Mouse (Mus musculus) myocyte (in vitro differentiated cells): ENCODE data around the gene Ublcp1. TPM values are rescaled to one million over a fixed set of nuclear protein-coding genes. Genes with fewer than 3 reads are reported as not detected.

ENCODE experiments used
- H3K27me3 ChIP-seq: one replicate; pipeline ENCODE4 v1.6.1; 2011; ENCODE audit not compliant: control insufficient read depth, insufficient read depth, insufficient read length
- H3K36me3 ChIP-seq: one replicate; pipeline ENCODE4 v1.6.1; 2011; ENCODE audit not compliant: control insufficient read depth, insufficient read depth
- H3K4me2 ChIP-seq: one replicate; pipeline ENCODE4 v1.6.1; 2011; ENCODE audit warnings: low read depth, control low read depth
- H3K4me3 ChIP-seq: one replicate; pipeline ENCODE4 v1.5.1; 2011; ENCODE audit warnings: mild to moderate bottlenecking, control low read depth, moderate library complexity
- H3K79me2 ChIP-seq: one replicate; pipeline ENCODE4 v1.6.1; 2011; ENCODE audit not compliant: control insufficient read depth, insufficient read depth
- H3ac ChIP-seq: one replicate; pipeline ENCODE4 v1.6.1; 2011; ENCODE audit not compliant: control insufficient read depth, insufficient read length
- CEBPB ChIP-seq: IDR thresholded peaks from 2 replicates; pipeline ENCODE4 v1.6.1; 2011; ENCODE audit warnings: mild to moderate bottlenecking, moderate library complexity; ENCODE audit not compliant: poor library complexity, insufficient read depth, severe bottlenecking
- E2F4 ChIP-seq: IDR thresholded peaks from one replicate; pipeline ENCODE4 v1.6.1; 2011; ENCODE audit warnings: mild to moderate bottlenecking, control low read depth, moderate library complexity; ENCODE audit not compliant: insufficient read depth
- MAX ChIP-seq: IDR thresholded peaks from one replicate; pipeline ENCODE4 v1.6.1; 2011; ENCODE audit warnings: low read depth, mild to moderate bottlenecking, control low read depth
- MYOD1 ChIP-seq, 3 experiments: IDR thresholded peaks; one replicate each; pipeline ENCODE4 v1.6.1; 2011; ENCODE audit warnings: control low read depth in 2 of 3, low read depth in 2 of 3, mild to moderate bottlenecking in 2 of 3, moderate library complexity in 1 of 3; ENCODE audit not compliant: insufficient read length in 2 of 3, control insufficient read depth in 1 of 3
- MYOG ChIP-seq, 3 experiments: IDR thresholded peaks; one replicate each; pipeline ENCODE4 v1.6.1; 2011; ENCODE audit warnings: control low read depth in 2 of 3, low read depth in 2 of 3, mild to moderate bottlenecking in 2 of 3; ENCODE audit not compliant: insufficient read length in 2 of 3, control insufficient read depth in 1 of 3, insufficient read depth in 1 of 3
- POLR2A ChIP-seq: IDR thresholded peaks from one replicate; pipeline ENCODE4 v1.6.1; 2011; ENCODE audit warnings: low read depth, mild to moderate bottlenecking, control low read depth, moderate library complexity; ENCODE audit not compliant: insufficient read length
- POLR2AphosphoS2 ChIP-seq: IDR thresholded peaks from one replicate; pipeline ENCODE4 v1.6.1; 2011; ENCODE audit warnings: low read depth, control low read depth; ENCODE audit not compliant: insufficient read length
- REST ChIP-seq: IDR thresholded peaks from one replicate; pipeline ENCODE4 v1.6.1; 2011; ENCODE audit warnings: mild to moderate bottlenecking, control low read depth, moderate library complexity; ENCODE audit not compliant: insufficient read depth, insufficient read length
- SRF ChIP-seq: IDR thresholded peaks from one replicate; pipeline ENCODE4 v1.6.1; 2011; ENCODE audit warnings: low read depth; ENCODE audit not compliant: control insufficient read depth, insufficient read length
- TCF12 ChIP-seq: IDR thresholded peaks from one replicate; pipeline ENCODE4 v1.6.1; 2011; ENCODE audit warnings: mild to moderate bottlenecking, control low read depth; ENCODE audit not compliant: poor library complexity, insufficient read depth, severe bottlenecking
- TCF3 ChIP-seq: IDR thresholded peaks from one replicate; pipeline ENCODE4 v1.6.1; 2011; ENCODE audit warnings: low read depth, control low read depth; ENCODE audit not compliant: insufficient read length
- USF1 ChIP-seq: IDR thresholded peaks from one replicate; pipeline ENCODE4 v1.6.1; 2011; ENCODE audit warnings: low read depth, mild to moderate bottlenecking, control low read depth, moderate library complexity
- polyA plus RNA-seq: library from polyadenylated mRNA; unstranded; fragments of >200 nt; fragmentation: generic; extraction: Trizol; gene quantifications from one replicate; pipeline ENCODE4 v1.2.1, GENCODE M21; 2012; ENCODE audit warnings: missing spikeins

The Ublcp1 gene
- polyA plus RNA-seq, 1 experiment, result 13.0 TPM

DNA sequence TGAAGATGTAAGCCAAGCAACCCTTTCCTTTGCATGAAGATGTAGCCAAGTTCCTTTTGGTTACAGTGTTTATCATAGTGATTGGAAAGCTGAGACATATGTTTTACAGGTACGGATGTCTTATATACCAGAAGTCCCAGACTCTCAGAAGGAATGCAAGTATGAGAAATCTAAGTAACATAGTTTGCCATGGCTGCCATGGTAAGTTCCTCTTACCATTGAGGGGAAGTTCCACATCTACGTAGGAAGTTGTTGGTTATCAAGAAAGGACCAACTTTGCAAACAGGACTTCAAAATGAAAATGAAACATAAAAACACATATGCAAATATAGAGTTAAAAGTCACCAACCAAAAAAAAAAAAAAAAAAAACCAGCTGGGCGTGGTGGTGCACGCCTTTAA lies 8.1 kb upstream of the Ublcp1 start:
- TF ChIP-seq MAX (no peak), E2F4 (no peak), TCF12 (no peak), SRF (no peak), REST (no peak), MYOD1 (IDR thresholded peaks at IDR 0.05; ENCODE audit: control insufficient read depth in 1 of 3, insufficient read length in 2 of 3, low read depth in 2 of 3) (no peak)
- Histone ChIP-seq H3K36me3 (no peaks in the 10 kb centered on the region), H3ac (no peak overlapping the region), H3K79me2 (no peaks in the 10 kb centered on the region), H3K4me2 (no peak overlapping the region), H3K27me3 (no peaks in the 10 kb centered on the region), H3K4me3 (no peak overlapping the region)

- no peak for TF ChIP-seq POLR2AphosphoS2
- no peak for TF ChIP-seq USF1
- no peak for TF ChIP-seq TCF12
- TF ChIP-seq MYOD1 (IDR thresholded peaks at IDR 0.05; ENCODE audit: control insufficient read depth in 1 of 3, insufficient read length in 2 of 3, low read depth in 2 of 3), result no peak
- no peak for TF ChIP-seq SRF
- TF ChIP-seq E2F4, result no peak
- no peak for TF ChIP-seq CEBPB
- TF ChIP-seq REST, result no peak
- TF ChIP-seq TCF3, result no peak
- no peak for TF ChIP-seq POLR2A
- no peak for TF ChIP-seq MYOG (IDR thresholded peaks at IDR 0.05; ENCODE audit: control insufficient read depth in 1 of 3, insufficient read depth in 1 of 3, insufficient read length in 2 of 3, low read depth in 2 of 3)
- TF ChIP-seq MAX, result no peak
- Histone ChIP-seq H3K79me2 (no peaks in the 10 kb centered on the region), H3K4me2 (no peak overlapping the region), H3K27me3 (no peaks in the 10 kb centered on the region), H3ac (no peak overlapping the region), H3K36me3 (no peaks in the 10 kb centered on the region), H3K4me3 (no peak overlapping the region)
These were observed 6.1 kb upstream of the Ublcp1 start for GRCm38 (mm10) chr11:44476445-44476844.

DNA sequence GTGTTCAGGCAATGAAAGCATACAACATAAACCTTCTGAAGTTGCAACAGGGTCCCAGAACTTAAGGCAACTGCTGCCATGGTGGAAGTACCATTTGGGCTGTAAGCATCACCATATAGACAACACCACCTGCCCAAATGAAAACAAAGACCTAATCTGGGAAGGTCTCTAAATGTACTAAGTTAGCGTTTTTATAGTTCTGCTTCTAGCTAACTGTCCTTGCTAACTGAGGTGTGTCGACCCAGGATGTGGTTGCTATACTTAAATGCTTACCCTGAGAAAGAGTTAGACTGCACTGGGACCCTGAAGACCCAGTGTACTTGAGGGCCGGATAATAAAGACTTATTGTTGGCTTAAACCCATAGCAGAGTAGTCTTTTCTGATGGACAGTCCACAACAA lies 5.2 kb upstream of the Ublcp1 start:
- Histone ChIP-seq H3K4me3 (no peak overlapping the region), H3K79me2 (no peaks in the 10 kb centered on the region), H3K27me3 (no peaks in the 10 kb centered on the region), H3K4me2 (no peak overlapping the region), H3ac (no peak overlapping the region), H3K36me3 (no peaks in the 10 kb centered on the region)
- TF ChIP-seq TCF3 (no peak), POLR2AphosphoS2 (no peak)

- Histone ChIP-seq H3K27me3 (no peaks in the 10 kb centered on the region), H3K36me3 (no peaks in the 10 kb centered on the region), H3K79me2 (peaks cover 5% of the 10 kb centered on the region), H3K4me3 (peak overlapping the region; percentile 92), H3ac (no peak overlapping the region), H3K4me2 (peak overlapping the region; percentile 92)
- TF ChIP-seq SRF (no peak), MAX (no peak), TCF12 (no peak), MYOG (IDR thresholded peaks at IDR 0.05; ENCODE audit: control insufficient read depth in 1 of 3, insufficient read depth in 1 of 3, insufficient read length in 2 of 3, low read depth in 2 of 3) (no peak), USF1 (no peak), REST (no peak), CEBPB (no peak), MYOD1 (IDR thresholded peaks at IDR 0.05; ENCODE audit: control insufficient read depth in 1 of 3, insufficient read length in 2 of 3, low read depth in 2 of 3) (no peak), POLR2AphosphoS2 (no peak), E2F4 (no peak), TCF3 (no peak), POLR2A (no peak)
These were observed 1.2 kb upstream of the Ublcp1 start for GRCm38 (mm10) chr11:44471337-44471995.

- peaks cover 4% of the 10 kb centered on the region for H3K36me3 ChIP-seq
- H3K4me3 ChIP-seq, result peak overlapping the region; percentile 92
- H3K27me3 ChIP-seq, result no peaks in the 10 kb centered on the region
- peak overlapping the region; percentile 48 for H3ac ChIP-seq
- peaks cover 5% of the 10 kb centered on the region for H3K79me2 ChIP-seq
- no peak for TF ChIP-seq TCF12
- TF ChIP-seq E2F4, result peak; percentile 80
- no peak for TF ChIP-seq CEBPB
- TF ChIP-seq MYOG (IDR thresholded peaks at IDR 0.05; ENCODE audit: control insufficient read depth in 1 of 3, insufficient read depth in 1 of 3, insufficient read length in 2 of 3, low read depth in 2 of 3), result peak in 1 of 3 experiments; percentile 41
- TF ChIP-seq MYOD1 (IDR thresholded peaks at IDR 0.05; ENCODE audit: control insufficient read depth in 1 of 3, insufficient read length in 2 of 3, low read depth in 2 of 3), result peak in 2 of 3 experiments; percentile 37 to 51
- H3K4me2 ChIP-seq, result peak overlapping the region; percentile 95
These were observed 459 bp downstream of the Ublcp1 start for GRCm38 (mm10) chr11:44469646-44470431.
